Mouse (Mus musculus) spleen, postnatal 0 days (tissue): Measurements from ENCODE around the gene Gm13128. TPM values are rescaled to one million over a fixed set of nuclear protein-coding genes. Genes with fewer than 3 reads are reported as not detected.

Experiments
- polyA plus RNA-seq: library from polyadenylated mRNA; unstranded; fragments of >200 nt; fragmentation: Nextera tagmentation; extraction: Ambion mirVana; gene quantifications from 2 replicates; pipeline ENCODE4 v1.2.1, GENCODE M21; 2015

The Gm13128 gene
- polyA plus RNA-seq: not detected in 2 replicates

DNA sequence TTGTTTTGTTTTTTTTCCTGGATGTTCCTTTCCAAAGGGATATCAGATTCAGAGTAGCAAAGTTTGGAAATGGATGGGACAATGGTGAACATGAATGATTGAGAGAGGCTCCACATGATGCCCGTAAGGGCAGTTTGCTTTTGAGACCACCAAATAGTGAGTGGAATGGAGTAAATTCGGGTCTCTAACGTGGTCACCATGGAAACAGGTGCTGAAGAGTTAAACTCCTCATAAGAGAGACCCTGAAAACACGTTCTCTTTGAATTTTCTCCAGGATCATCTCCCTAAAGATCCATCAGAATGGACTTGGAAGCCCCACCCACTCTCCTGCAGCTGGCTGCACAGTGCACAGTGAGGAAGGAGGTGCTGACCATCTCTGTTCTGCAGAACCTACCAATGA, at the start of gene Gm13128:
Gm13128 (plus strand) TSS at position 301 of the 400 bp plus-strand sequence.

GRCm38 (mm10) chr4:144280388-144280787, 49.7 kb upstream of the Gm13128 start, which contains the start of gene Pramel5:
Pramel5 (minus strand) TSS chr4:144280488.

DNA sequence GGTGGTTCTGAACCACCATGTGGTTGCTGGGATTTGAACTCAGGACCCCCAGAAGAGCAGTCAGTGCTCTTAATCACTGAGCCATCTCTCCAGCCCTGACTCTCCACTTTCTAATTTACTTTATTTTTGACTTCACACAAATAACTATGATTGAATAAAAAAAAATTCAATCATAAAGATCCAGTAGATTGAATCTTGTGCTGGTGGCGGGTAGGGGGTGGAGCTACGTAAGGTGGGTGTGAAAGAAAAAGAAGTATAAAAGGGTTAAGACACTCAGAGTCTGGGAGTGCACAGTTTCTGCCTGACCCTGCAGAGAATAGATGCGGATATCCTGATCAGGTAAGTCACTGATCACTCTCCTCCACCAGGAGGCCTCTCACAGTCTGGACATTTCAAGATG, 27.6 kb downstream of the Gm13128 start, which contains the start of gene Gm13119:
Gm13119 (plus strand) TSS at position 301 of the 400 bp plus-strand sequence.

DNA sequence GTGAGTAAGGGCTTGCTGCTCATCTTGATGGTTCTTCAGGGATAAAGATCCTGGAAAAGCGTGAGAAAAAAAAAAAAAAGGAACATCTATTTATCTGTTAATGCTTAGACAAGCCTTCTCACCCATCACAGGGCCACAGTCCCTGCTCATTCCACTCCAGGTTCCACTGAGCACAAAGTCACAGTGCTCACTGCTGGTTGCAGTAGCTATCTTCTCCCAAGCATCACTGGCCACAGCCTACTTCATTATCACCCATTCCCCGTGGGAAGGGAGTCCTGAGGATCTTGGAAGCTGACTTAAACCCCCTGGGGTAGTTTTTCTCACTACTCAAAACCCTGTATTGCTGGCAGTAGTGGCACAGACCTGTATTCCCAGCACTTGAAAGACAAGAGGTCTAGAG, 47.9 kb downstream of the Gm13128 start, which contains the start of gene Pramef20:
Pramef20 (minus strand) TSS at position 23 of the 400 bp plus-strand sequence.

Other genes starting within 250 kb of the Gm13128 start
- gene Gm13102, start 223.8 kb upstream of the Gm13128 start, polyA plus RNA-seq: not detected in 2 replicates
- not detected in 2 replicates for gene Oog3, start 167.6 kb upstream of the Gm13128 start, polyA plus RNA-seq
- not detected in 2 replicates for gene Oog2, start 139.5 kb upstream of the Gm13128 start, polyA plus RNA-seq
- not detected in 2 replicates for gene C87977, start 116.9 kb upstream of the Gm13128 start, polyA plus RNA-seq
- gene Pramel5, start 49.8 kb upstream of the Gm13128 start, polyA plus RNA-seq: not detected in 2 replicates
- not detected in 2 replicates for gene Gm13119, start 27.7 kb downstream of the Gm13128 start, polyA plus RNA-seq
- not detected in 2 replicates for gene Pramef20, start 47.7 kb downstream of the Gm13128 start, polyA plus RNA-seq
- not detected in 2 replicates for gene Pramef12, start 78.2 kb downstream of the Gm13128 start, polyA plus RNA-seq
- gene 1700012P22Rik, start 108.5 kb downstream of the Gm13128 start, polyA plus RNA-seq: not detected in 2 replicates
- not detected in 2 replicates for gene Gm9944, start 123.1 kb downstream of the Gm13128 start, polyA plus RNA-seq
- gene Aadacl3, start 133.5 kb downstream of the Gm13128 start, polyA plus RNA-seq: not detected in 2 replicates
- gene 9430007A20Rik, start 189.6 kb downstream of the Gm13128 start, polyA plus RNA-seq: not detected in 2 replicates
- not detected in 2 replicates for gene Gm13124, start 234.9 kb downstream of the Gm13128 start, polyA plus RNA-seq